Mouse (Mus musculus): ENCODE measurements at regions not wholly inside any gene's neighbourhood (a gene's known extent, or its start where the extent isn't known, plus 50 kb on each side); places are given as distances from the start of the nearest gene placed in this dataset.

DNA sequence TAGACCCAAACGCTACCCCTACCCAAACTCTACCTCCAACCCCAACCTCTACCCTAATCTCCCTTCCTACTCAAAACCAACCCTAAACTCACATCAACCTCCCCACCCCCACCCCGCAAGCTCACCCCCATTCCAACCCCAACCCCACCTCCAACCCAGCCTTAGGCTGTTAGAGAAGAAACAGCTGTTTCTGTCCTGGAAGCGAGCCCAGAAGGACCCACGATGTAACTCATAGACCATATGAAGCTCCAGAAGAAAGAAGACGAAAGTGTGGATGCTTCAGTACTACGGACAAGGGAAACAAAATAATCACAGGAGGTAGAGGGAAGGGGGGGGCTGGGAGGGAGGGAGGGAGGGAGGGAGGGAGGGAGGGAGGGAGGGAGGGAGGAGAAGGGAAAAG is 58.4 kb downstream of the Sox11 start:
- Histone ChIP-seq H3K4me3 (ENCODE audit: insufficient read depth, poor library complexity, severe bottlenecking) (no peak overlapping the region), H3K79me2 (ENCODE audit: control insufficient read depth, insufficient read depth) (no peaks in the 10 kb centered on the region), H3ac (ENCODE audit: control insufficient read depth, insufficient read length, low read depth) (no peak overlapping the region), H3K27me3 (ENCODE audit: control insufficient read depth, insufficient read depth, insufficient read length) (no peaks in the 10 kb centered on the region), H3K79me3 (ENCODE audit: low read depth) (no peaks in the 10 kb centered on the region), H3K36me3 (ENCODE audit: control insufficient read depth, insufficient read depth) (no peaks in the 10 kb centered on the region)
- TF ChIP-seq MYOG (IDR thresholded peaks at IDR 0.05; ENCODE audit: control insufficient read depth, extremely low read depth, insufficient read length) (no peak), FOSL1 (IDR thresholded peaks at IDR 0.05; ENCODE audit: insufficient read depth, low read length, poor library complexity, severe bottlenecking) (no peak), MYOD1 (IDR thresholded peaks at IDR 0.05; ENCODE audit: control insufficient read depth, insufficient read length, low read depth) (no peak), MAX (IDR thresholded peaks at IDR 0.05) (no peak), CTCF (IDR thresholded peaks at IDR 0.05; ENCODE audit: control insufficient read depth, insufficient read depth, insufficient read length) (no peak), USF1 (IDR thresholded peaks at IDR 0.05; ENCODE audit: low read depth) (no peak), CEBPB (IDR thresholded peaks at IDR 0.05; ENCODE audit: low read depth) (no peak)

DNA sequence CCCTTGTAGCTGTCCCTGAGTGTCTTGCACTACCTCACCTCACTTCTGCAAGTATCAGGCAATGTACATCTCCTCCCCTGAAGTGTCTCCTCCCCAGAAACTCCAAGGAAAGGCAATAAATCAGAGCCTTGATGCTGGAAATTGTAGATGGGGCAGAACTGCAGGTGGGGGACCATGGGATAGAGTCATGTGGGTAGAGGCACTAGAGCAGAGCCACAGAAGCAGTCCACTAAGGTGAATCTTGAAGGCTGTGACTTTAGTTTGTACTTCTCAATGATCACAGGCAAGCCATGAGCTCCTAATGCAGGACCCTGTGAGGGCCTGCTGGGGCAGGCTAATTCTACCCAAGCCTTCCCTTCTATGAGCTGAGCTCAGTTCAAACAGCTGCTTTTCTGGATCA is 80.4 kb downstream of the Sox11 start:
- H3K79me3 ChIP-seq (ENCODE audit: low read depth), result no peaks in the 10 kb centered on the region
- no peaks in the 10 kb centered on the region for H3K36me3 ChIP-seq (ENCODE audit: control insufficient read depth, insufficient read depth)
- TF ChIP-seq CTCF (IDR thresholded peaks at IDR 0.05; ENCODE audit: control insufficient read depth, insufficient read depth, insufficient read length) (no peak), MYOG (IDR thresholded peaks at IDR 0.05; ENCODE audit: control insufficient read depth, extremely low read depth, insufficient read length) (no peak), USF1 (IDR thresholded peaks at IDR 0.05; ENCODE audit: low read depth) (no peak)

GRCm38 (mm10) chr12:27254125-27254524 is 88.2 kb downstream of the Sox11 start:
- H3K79me3 ChIP-seq (ENCODE audit: low read depth), result no peaks in the 10 kb centered on the region
- no peaks in the 10 kb centered on the region for H3K27me3 ChIP-seq (ENCODE audit: control insufficient read depth, insufficient read depth, insufficient read length)
- H3K4me3 ChIP-seq (ENCODE audit: insufficient read depth, poor library complexity, severe bottlenecking), result no peak overlapping the region
- H3ac ChIP-seq (ENCODE audit: control insufficient read depth, insufficient read length, low read depth), result no peak overlapping the region
- TF ChIP-seq USF1 (IDR thresholded peaks at IDR 0.05; ENCODE audit: low read depth), result no peak
- H3K79me2 ChIP-seq (ENCODE audit: control insufficient read depth, insufficient read depth), result no peaks in the 10 kb centered on the region
- no peaks in the 10 kb centered on the region for H3K36me3 ChIP-seq (ENCODE audit: control insufficient read depth, insufficient read depth)

More for the DNA sequence above, 80.4 kb downstream of the Sox11 start:
- Histone ChIP-seq H3ac (ENCODE audit: control insufficient read depth, insufficient read length, low read depth) (no peak overlapping the region), H3K27me3 (ENCODE audit: control insufficient read depth, insufficient read depth, insufficient read length) (no peaks in the 10 kb centered on the region), H3K4me3 (ENCODE audit: insufficient read depth, poor library complexity, severe bottlenecking) (no peak overlapping the region), H3K79me2 (ENCODE audit: control insufficient read depth, insufficient read depth) (no peaks in the 10 kb centered on the region)

DNA sequence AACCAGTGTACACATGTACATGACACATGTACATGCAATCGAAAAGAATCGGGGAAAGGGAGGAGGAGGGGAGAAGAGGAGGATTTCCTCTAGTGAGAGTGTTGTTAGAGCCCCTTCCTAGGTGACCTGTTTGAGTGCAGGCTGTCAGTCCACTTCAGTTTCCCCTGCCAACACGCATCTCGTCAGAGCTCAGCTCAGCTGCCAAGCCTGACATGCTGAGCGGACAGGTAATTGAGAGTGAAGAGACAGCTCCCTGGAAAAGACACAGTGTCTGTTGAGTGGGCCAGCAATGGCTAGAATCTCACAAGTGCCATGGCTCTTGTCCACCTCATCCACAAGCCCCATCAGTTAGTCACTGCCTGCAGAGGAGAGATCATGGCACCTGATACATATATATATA is 90.9 kb downstream of the Sox11 start:
- TF ChIP-seq CTCF (IDR thresholded peaks at IDR 0.05; ENCODE audit: control insufficient read depth, insufficient read depth, insufficient read length), result no peak
- no peak for TF ChIP-seq MAX (IDR thresholded peaks at IDR 0.05)
- TF ChIP-seq USF1 (IDR thresholded peaks at IDR 0.05; ENCODE audit: low read depth), result no peak
- Histone ChIP-seq H3K79me3 (ENCODE audit: low read depth) (no peaks in the 10 kb centered on the region), H3K79me2 (ENCODE audit: control insufficient read depth, insufficient read depth) (no peaks in the 10 kb centered on the region), H3K4me3 (ENCODE audit: insufficient read depth, poor library complexity, severe bottlenecking) (no peak overlapping the region), H3K27me3 (ENCODE audit: control insufficient read depth, insufficient read depth, insufficient read length) (no peaks in the 10 kb centered on the region), H3ac (ENCODE audit: control insufficient read depth, insufficient read length, low read depth) (no peak overlapping the region), H3K36me3 (ENCODE audit: control insufficient read depth, insufficient read depth) (no peaks in the 10 kb centered on the region)

DNA sequence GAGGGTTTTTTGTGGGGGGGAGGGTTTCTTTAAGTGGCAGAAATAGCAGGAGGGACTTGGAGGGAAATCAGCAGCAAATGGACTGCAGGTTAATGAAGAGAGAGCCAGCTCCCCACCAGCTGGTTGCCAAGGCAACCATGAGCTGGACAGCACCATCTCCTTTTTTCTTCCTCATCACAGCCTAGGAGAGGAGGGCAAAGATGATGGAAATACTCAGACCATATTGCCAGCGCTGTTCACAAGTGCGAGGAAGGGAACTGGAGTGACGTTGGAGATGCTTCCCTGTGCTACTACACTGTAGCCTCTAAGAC is 93.9 kb downstream of the Sox11 start:
- no peaks in the 10 kb centered on the region for H3K27me3 ChIP-seq (ENCODE audit: control insufficient read depth, insufficient read depth, insufficient read length)
- no peaks in the 10 kb centered on the region for H3K79me2 ChIP-seq (ENCODE audit: control insufficient read depth, insufficient read depth)
- H3K4me3 ChIP-seq (ENCODE audit: insufficient read depth, poor library complexity, severe bottlenecking), result no peak overlapping the region
- H3K36me3 ChIP-seq (ENCODE audit: control insufficient read depth, insufficient read depth), result no peaks in the 10 kb centered on the region
- no peak overlapping the region for H3ac ChIP-seq (ENCODE audit: control insufficient read depth, insufficient read length, low read depth)
- TF ChIP-seq MYOG (IDR thresholded peaks at IDR 0.05; ENCODE audit: control insufficient read depth, extremely low read depth, insufficient read length), result no peak
- TF ChIP-seq CTCF (IDR thresholded peaks at IDR 0.05; ENCODE audit: control insufficient read depth, insufficient read depth, insufficient read length), result no peak
- no peak for TF ChIP-seq USF1 (IDR thresholded peaks at IDR 0.05; ENCODE audit: low read depth)
- no peak for TF ChIP-seq MAX (IDR thresholded peaks at IDR 0.05)
- TF ChIP-seq MYOD1 (IDR thresholded peaks at IDR 0.05; ENCODE audit: control insufficient read depth, insufficient read length, low read depth), result no peak
- TF ChIP-seq CEBPB (IDR thresholded peaks at IDR 0.05; ENCODE audit: low read depth), result no peak
- TF ChIP-seq FOSL1 (IDR thresholded peaks at IDR 0.05; ENCODE audit: insufficient read depth, low read length, poor library complexity, severe bottlenecking), result no peak
- H3K79me3 ChIP-seq (ENCODE audit: low read depth), result no peaks in the 10 kb centered on the region

GRCm38 (mm10) chr12:27247756-27248544 is 94.4 kb downstream of the Sox11 start:
- H3K27me3 ChIP-seq (ENCODE audit: control insufficient read depth, insufficient read depth, insufficient read length), result no peaks in the 10 kb centered on the region
- no peak for TF ChIP-seq MAX (IDR thresholded peaks at IDR 0.05)
- H3K4me3 ChIP-seq (ENCODE audit: insufficient read depth, poor library complexity, severe bottlenecking), result no peak overlapping the region
- H3K79me3 ChIP-seq (ENCODE audit: low read depth), result no peaks in the 10 kb centered on the region
- H3K36me3 ChIP-seq (ENCODE audit: control insufficient read depth, insufficient read depth), result no peaks in the 10 kb centered on the region
- H3K79me2 ChIP-seq (ENCODE audit: control insufficient read depth, insufficient read depth), result no peaks in the 10 kb centered on the region
- H3ac ChIP-seq (ENCODE audit: control insufficient read depth, insufficient read length, low read depth), result no peak overlapping the region
